Mouse (Mus musculus) midbrain, embryonic 10.5 days (tissue): ENCODE results near the gene Slc10a7. TPM values are rescaled to one million over a fixed set of nuclear protein-coding genes. Genes with fewer than 3 reads are reported as not detected.

Experiments used
- DNase-seq: peaks from one replicate; pipeline ENCODE4 v3.0.0-alpha.2; 2017; ENCODE audit warnings: low spot score
- H3K27ac ChIP-seq: fragments of 300-500 bp; sonication (generic); replicated peaks from 2 replicates; pipeline ENCODE4 v1.5.1; 2016; ENCODE audit warnings: mild to moderate bottlenecking
- H3K27me3 ChIP-seq: fragments of 300-500 bp; sonication (generic); 2 replicates; pipeline ENCODE4 v1.6.1; 2016; ENCODE audit warnings: low read depth, mild to moderate bottlenecking; ENCODE audit not compliant: poor library complexity, severe bottlenecking
- H3K36me3 ChIP-seq: fragments of 300-500 bp; sonication (generic); 2 replicates; pipeline ENCODE4 v1.6.1; 2016; ENCODE audit warnings: mild to moderate bottlenecking, moderate library complexity
- H3K4me1 ChIP-seq: fragments of 300-500 bp; sonication (generic); 2 replicates; pipeline ENCODE4 v1.6.1; 2016
- H3K4me3 ChIP-seq: fragments of 300-500 bp; sonication (generic); 2 replicates; pipeline ENCODE4 v1.5.1; 2016; ENCODE audit warnings: mild to moderate bottlenecking, moderate library complexity
- H3K9me3 ChIP-seq: fragments of 300-500 bp; sonication (generic); replicated peaks from 2 replicates; pipeline ENCODE4 v1.6.1; 2016; ENCODE audit warnings: mild to moderate bottlenecking
- WGBS: fragments of 180-500 bp; shearing (Covaris S2); methylation state at CpG from one replicate; pipeline ENCODE4 v1.1.7; 2016; 5-methylcytosine and 5-hydroxymethylcytosine counted together
- polyA plus RNA-seq: library from polyadenylated mRNA; unstranded; fragments of >200 nt; fragmentation: Nextera tagmentation; extraction: Ambion mirVana; gene quantifications from 2 replicates; pipeline ENCODE4 v1.2.1, GENCODE M21; 2016

Slc10a7 gene
- polyA plus RNA-seq, 1 experiment from 2014 or later: 8.1 TPM

GRCm38 (mm10) chr8:78556773-78557434 is 47.8 kb downstream of the Slc10a7 start:
- WGBS: 35% methylated on average over 11 of the region's 11 CpGs
- peak overlapping the region; percentile 56 for H3K27ac ChIP-seq

GRCm38 (mm10) chr8:78561620-78562019 is 52.5 kb downstream of the Slc10a7 start:
- H3K27ac ChIP-seq: no peak overlapping the region
- no peaks in the 10 kb centered on the region for H3K9me3 ChIP-seq
- H3K4me3 ChIP-seq: no peak overlapping the region
- H3K4me1 ChIP-seq: peaks cover 18% of the 10 kb centered on the region
- 85% methylated on average over 6 of the region's 6 CpGs for WGBS
- H3K36me3 ChIP-seq: peaks cover 9% of the 10 kb centered on the region
- H3K27me3 ChIP-seq: no peaks in the 10 kb centered on the region
- no peak for DNase-seq

More at GRCm38 (mm10) chr8:78556773-78557434, 47.8 kb downstream of the Slc10a7 start:
- Histone ChIP-seq H3K9me3 (no peaks in the 10 kb centered on the region), H3K36me3 (peaks cover 4% of the 10 kb centered on the region; the same call in 1 of the 2 replicates), H3K4me1 (peaks cover 27% of the 10 kb centered on the region), H3K4me3 (peak overlapping the region; percentile 32), H3K27me3 (no peaks in the 10 kb centered on the region)
- DNase-seq: peak; percentile 33

- no peaks in the 10 kb centered on the region for H3K27me3 ChIP-seq
- H3K36me3 ChIP-seq: peaks cover 9% of the 10 kb centered on the region
- no peak overlapping the region for H3K4me3 ChIP-seq
- WGBS: 87% methylated on average over 2 of the region's 2 CpGs
- H3K4me1 ChIP-seq: 0 out of 2 replicates have a peak, but pooled peaks cover 3% of the 10 kb centered on the region
- H3K27ac ChIP-seq: no peak overlapping the region
- H3K9me3 ChIP-seq: no peaks in the 10 kb centered on the region
- DNase-seq: no peak
Measured at GRCm38 (mm10) chr8:78563466-78564058, 54.4 kb downstream of the Slc10a7 start.

DNA sequence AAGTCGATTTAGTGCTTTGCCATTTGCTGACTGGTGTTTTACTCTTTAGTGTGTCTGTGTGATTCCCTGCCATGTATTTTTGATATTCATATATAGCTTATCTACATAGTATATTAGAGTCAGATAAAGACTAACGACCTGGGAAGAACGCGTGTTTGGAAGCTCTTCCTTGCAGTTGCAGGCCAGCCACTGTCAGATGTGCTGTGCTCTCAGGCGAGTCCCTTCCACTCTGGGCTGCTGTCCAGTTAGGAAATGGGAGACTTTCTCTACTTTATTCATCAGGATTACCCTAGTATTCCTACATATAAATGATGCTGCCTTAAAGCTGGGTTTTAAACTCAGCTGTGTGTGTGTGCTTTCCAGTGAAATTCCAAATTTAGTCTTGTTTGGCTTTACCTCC is 55.1 kb downstream of the Slc10a7 start:
- 91% methylated on average over 5 of the region's 5 CpGs for WGBS
- peaks cover 9% of the 10 kb centered on the region for H3K36me3 ChIP-seq

GRCm38 (mm10) chr8:78568196-78568595 is 59.0 kb downstream of the Slc10a7 start:
- Histone ChIP-seq H3K27me3 (no peaks in the 10 kb centered on the region), H3K36me3 (peaks cover 5% of the 10 kb centered on the region), H3K4me3 (no peak overlapping the region), H3K4me1 (peaks cover 3% of the 10 kb centered on the region), H3K9me3 (no peaks in the 10 kb centered on the region), H3K27ac (no peak overlapping the region)
- no peak for DNase-seq
- WGBS: 77% methylated on average over 8 of the region's 8 CpGs

More for the DNA sequence above, 55.1 kb downstream of the Slc10a7 start:
- no peaks in the 10 kb centered on the region for H3K27me3 ChIP-seq
- no peak for DNase-seq
- H3K9me3 ChIP-seq: no peaks in the 10 kb centered on the region
- no peak overlapping the region for H3K4me3 ChIP-seq
- H3K4me1 ChIP-seq: 0 out of 2 replicates have a peak, but pooled peaks cover 1% of the 10 kb centered on the region
- H3K27ac ChIP-seq: no peak overlapping the region

- H3K4me1 ChIP-seq: peaks cover 18% of the 10 kb centered on the region
- no peak for DNase-seq
- WGBS: 81% methylated on average over 9 of the region's 9 CpGs
- H3K36me3 ChIP-seq: no peaks in the 10 kb centered on the region
- H3K27ac ChIP-seq: no peak overlapping the region
- no peaks in the 10 kb centered on the region for H3K27me3 ChIP-seq
- no peaks in the 10 kb centered on the region for H3K9me3 ChIP-seq
- no peak overlapping the region for H3K4me3 ChIP-seq
Measured at GRCm38 (mm10) chr8:78571528-78571927, 62.4 kb downstream of the Slc10a7 start.

- H3K36me3 ChIP-seq: no peaks in the 10 kb centered on the region
- no peak overlapping the region for H3K4me3 ChIP-seq
- no peak for DNase-seq
- WGBS: 85% methylated on average over 7 of the region's 7 CpGs
- H3K4me1 ChIP-seq: peaks cover 35% of the 10 kb centered on the region
- no peaks in the 10 kb centered on the region for H3K9me3 ChIP-seq
- H3K27me3 ChIP-seq: no peaks in the 10 kb centered on the region
- peak overlapping the region; percentile 55; the same call in 1 of the 2 replicates for H3K27ac ChIP-seq
Measured at GRCm38 (mm10) chr8:78574207-78574606, 65.1 kb downstream of the Slc10a7 start.

GRCm38 (mm10) chr8:78577569-78577968 is 68.4 kb downstream of the Slc10a7 start:
- 41% methylated on average over 10 of the region's 10 CpGs for WGBS
- Histone ChIP-seq H3K27ac (no peak overlapping the region), H3K4me1 (peaks cover 45% of the 10 kb centered on the region), H3K27me3 (no peaks in the 10 kb centered on the region), H3K9me3 (no peaks in the 10 kb centered on the region), H3K4me3 (no peak overlapping the region), H3K36me3 (no peaks in the 10 kb centered on the region)
- DNase-seq: no peak

- 41% methylated on average over 3 of the region's 3 CpGs for WGBS
- no peaks in the 10 kb centered on the region for H3K27me3 ChIP-seq
- no peaks in the 10 kb centered on the region for H3K9me3 ChIP-seq
- peaks cover 43% of the 10 kb centered on the region for H3K4me1 ChIP-seq
- DNase-seq: no peak
- no peaks in the 10 kb centered on the region for H3K36me3 ChIP-seq
- no peak overlapping the region for H3K27ac ChIP-seq
- no peak overlapping the region for H3K4me3 ChIP-seq
Measured at GRCm38 (mm10) chr8:78578036-78578435, 68.9 kb downstream of the Slc10a7 start.

DNA sequence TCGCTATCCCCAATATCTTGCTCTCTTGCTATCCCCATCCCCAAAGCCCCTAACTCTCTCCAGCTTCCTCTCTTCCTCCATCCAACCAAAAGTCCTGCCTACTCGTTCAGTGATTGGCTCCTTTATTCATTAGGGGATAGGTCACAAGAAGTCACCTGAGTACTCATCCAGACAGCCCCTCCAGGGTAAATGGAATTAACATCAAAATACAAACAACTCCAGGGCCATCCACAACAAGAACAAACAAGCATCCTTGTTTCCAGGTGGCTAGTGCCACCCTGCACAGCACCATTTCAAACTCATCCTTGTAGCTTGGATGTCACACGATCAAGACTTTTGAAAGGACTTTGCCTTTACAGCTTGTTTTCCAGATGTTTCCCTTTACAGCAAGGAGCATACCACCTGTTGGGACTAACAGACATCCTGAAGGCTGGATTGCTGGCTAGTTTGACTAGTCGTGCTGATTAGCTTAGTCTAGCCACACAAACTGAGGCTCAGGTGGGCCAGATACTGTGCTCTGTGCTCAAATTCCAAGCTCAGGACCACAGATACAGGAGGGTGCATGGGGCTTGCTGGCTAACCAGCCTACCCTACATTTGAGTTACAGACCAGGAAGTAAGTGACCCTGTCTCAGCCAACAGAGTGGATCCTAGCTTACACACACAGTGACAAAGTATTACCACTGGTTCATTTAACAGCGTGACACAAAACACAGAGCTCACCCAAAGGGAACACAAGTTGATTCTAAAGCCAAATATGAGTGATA is 75.0 kb downstream of the Slc10a7 start:
- Histone ChIP-seq H3K4me1 (peaks cover 9% of the 10 kb centered on the region), H3K27me3 (no peaks in the 10 kb centered on the region), H3K27ac (no peak overlapping the region), H3K4me3 (no peak overlapping the region), H3K9me3 (no peaks in the 10 kb centered on the region), H3K36me3 (no peaks in the 10 kb centered on the region)
- DNase-seq: no peak
- WGBS: 76% methylated on average over 5 of the region's 5 CpGs

DNA sequence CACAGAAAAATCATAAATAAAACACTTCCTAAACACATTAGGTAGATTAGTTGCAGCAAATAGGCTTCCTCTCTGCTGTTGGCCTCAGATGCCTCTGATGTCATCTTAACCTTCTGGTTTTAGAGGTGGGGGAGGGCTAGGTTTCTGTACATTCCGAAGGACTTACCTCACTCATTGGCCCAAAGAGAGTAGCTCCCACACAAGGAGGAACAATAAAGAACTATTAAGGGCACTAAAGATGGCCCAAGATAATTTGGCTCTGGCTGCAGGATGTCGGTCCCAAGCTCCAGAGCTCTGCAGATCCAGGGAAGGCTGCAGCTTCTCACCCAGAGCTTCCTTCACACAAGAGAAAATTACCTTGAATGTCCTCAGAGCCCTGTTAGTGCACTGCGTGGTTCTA is 75.7 kb downstream of the Slc10a7 start:
- Histone ChIP-seq H3K27me3 (no peaks in the 10 kb centered on the region), H3K4me1 (peaks cover 6% of the 10 kb centered on the region), H3K9me3 (no peaks in the 10 kb centered on the region), H3K27ac (no peak overlapping the region), H3K4me3 (no peak overlapping the region), H3K36me3 (no peaks in the 10 kb centered on the region)
- no peak for DNase-seq
- WGBS: 82% methylated on average over 3 of the region's 3 CpGs

DNA sequence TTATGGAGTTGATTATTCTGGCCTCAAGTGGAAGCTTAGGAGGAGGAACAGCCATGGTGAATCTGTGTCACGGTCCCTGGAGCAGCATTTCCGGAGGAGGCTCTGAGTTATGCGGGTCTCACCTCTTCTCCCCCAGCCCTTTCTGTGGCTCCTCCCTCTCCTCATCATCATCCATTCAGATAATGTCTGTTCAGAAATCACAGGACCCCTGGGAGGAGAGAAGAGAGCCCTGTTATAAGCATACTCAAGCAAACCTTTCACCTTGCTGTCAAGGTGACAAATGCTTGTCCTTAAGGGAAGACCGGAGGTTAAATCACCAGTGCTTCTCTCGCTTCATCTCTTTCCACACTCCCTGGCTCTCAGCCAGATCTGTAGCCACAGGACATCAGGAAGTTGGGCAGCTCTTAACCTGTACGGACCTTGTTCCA is 86.3 kb downstream of the Slc10a7 start:
- H3K4me1 ChIP-seq: no peaks in the 10 kb centered on the region

GRCm38 (mm10) chr8:78598237-78598636 is 89.1 kb downstream of the Slc10a7 start:
- no peaks in the 10 kb centered on the region for H3K9me3 ChIP-seq
- 79% methylated on average over 3 of the region's 3 CpGs for WGBS

More for the DNA sequence above, 86.3 kb downstream of the Slc10a7 start:
- H3K27ac ChIP-seq: no peak overlapping the region
- WGBS: 87% methylated on average over 6 of the region's 6 CpGs
- H3K9me3 ChIP-seq: no peaks in the 10 kb centered on the region
- no peak for DNase-seq
- no peaks in the 10 kb centered on the region for H3K27me3 ChIP-seq
- no peaks in the 10 kb centered on the region for H3K36me3 ChIP-seq
- no peak overlapping the region for H3K4me3 ChIP-seq

More at GRCm38 (mm10) chr8:78598237-78598636, 89.1 kb downstream of the Slc10a7 start:
- DNase-seq: no peak
- Histone ChIP-seq H3K4me1 (no peaks in the 10 kb centered on the region), H3K27ac (no peak overlapping the region), H3K36me3 (no peaks in the 10 kb centered on the region), H3K4me3 (no peak overlapping the region), H3K27me3 (no peaks in the 10 kb centered on the region)
